Mouse (Mus musculus): ENCODE results near the gene Inip. TPM values are rescaled to one million over a fixed set of nuclear protein-coding genes. Genes with fewer than 3 reads are reported as not detected.

Gene Inip
- polyA plus RNA-seq, 1 experiment from 2014 or later: 100 TPM

DNA sequence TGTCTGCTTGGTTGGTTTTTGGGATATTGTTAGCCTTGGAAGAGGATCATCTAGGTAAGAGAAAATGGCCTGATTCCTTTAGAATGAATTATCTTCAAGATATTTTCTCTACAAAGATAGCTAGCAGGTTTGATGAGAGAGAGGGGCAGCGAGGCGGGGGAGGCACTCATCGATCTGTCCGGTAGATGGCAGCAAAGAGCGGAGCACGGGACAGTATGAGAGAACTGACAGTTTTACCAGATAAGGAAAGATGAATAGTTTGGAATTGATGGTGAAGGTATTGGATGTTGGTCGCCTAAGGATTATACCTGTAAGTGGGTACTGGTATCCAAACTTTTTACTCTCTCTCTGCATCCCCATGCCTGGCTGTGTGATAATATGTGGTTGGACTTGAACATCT, 14.7 kb downstream of the Inip start:
- Histone ChIP-seq H3K4me3 (replicated peaks) (no peak overlapping the region), H3K4me2 (no peak overlapping the region), H3K9ac (no peak overlapping the region), H3K4me1 (peaks cover 10% of the 10 kb centered on the region), H3K27ac (no peak overlapping the region), H3K9me3 (no peaks in the 10 kb centered on the region), H3K36me3 (replicated peaks) (no peaks in the 10 kb centered on the region), H3K27me3 (no peaks in the 10 kb centered on the region)
- WGBS: under 1% methylated on average over 7 of the region's 7 CpGs
- ATAC-seq (ENCODE audit: low FRiP score): no peak

- Histone ChIP-seq H3K9ac (no peak overlapping the region), H3K9me3 (no peaks in the 10 kb centered on the region)
- 25% methylated on average over 2 of the region's 2 CpGs for WGBS
These were observed 16.0 kb downstream of the Inip start for GRCm38 (mm10) chr4:59785412-59785811.

GRCm38 (mm10) chr4:59783685-59784279, 17.6 kb downstream of the Inip start:
- WGBS: 1% methylated on average over 36 of the region's 36 CpGs

More at GRCm38 (mm10) chr4:59785412-59785811, 16.0 kb downstream of the Inip start:
- H3K4me2 ChIP-seq: no peak overlapping the region
- H3K27ac ChIP-seq: no peak overlapping the region
- H3K4me3 ChIP-seq (replicated peaks): no peak overlapping the region
- peaks cover 12% of the 10 kb centered on the region for H3K4me1 ChIP-seq
- ATAC-seq (ENCODE audit: low FRiP score): no peak
- H3K27me3 ChIP-seq: no peaks in the 10 kb centered on the region
- H3K36me3 ChIP-seq (replicated peaks): no peaks in the 10 kb centered on the region

DNA sequence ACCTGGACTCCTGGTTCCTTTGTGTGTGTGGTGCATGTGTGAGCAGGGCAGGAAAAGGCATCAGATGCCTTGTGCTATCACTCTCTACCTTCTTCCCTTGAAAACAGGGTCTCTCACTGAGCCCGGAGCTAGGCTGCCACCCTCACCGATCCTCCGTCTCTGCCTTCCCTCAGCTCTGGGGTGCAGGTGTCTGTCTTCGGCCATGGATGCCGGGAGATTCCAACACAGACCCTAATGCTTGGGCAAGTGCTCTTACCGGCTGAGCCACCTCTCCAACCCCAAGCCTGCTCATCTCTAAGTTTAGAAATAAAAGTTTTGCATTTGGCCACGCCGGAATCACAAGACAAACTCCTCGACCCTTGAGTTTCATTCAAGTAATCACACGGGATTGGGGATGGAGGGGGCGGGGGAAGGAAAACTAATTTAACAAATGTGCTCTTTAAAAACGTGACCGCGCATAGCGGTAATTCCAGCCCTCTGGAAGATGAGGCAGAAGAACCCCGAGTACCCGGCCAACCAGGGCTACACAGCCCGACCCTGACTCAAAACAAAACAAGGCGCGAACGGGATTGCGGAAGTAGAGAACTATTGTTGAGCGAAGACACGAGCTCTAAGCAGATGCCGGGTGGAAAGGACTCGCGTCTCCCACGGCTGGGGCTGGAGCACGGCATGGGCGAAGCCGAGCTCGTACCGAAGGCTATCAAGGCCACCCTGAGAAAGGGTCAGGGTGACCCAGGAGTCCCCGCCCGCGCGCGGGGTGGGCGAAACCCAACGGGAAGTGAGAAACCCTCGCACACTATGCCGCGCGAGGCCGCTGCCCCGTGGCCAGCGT, 18.3 kb downstream of the Inip start:
- Histone ChIP-seq H3K4me1 (peaks cover 12% of the 10 kb centered on the region), H3K9me3 (no peaks in the 10 kb centered on the region), H3K36me3 (replicated peaks) (0 out of 2 replicates have a peak, but pooled peaks cover 8% of the 10 kb centered on the region), H3K27ac (peak overlapping the region; percentile 78), H3K4me2 (peak overlapping the region; percentile 84), H3K4me3 (replicated peaks) (peak overlapping the region; percentile 92), H3K27me3 (no peaks in the 10 kb centered on the region), H3K9ac (peak overlapping the region; percentile 82)
- under 1% methylated on average over 47 of the region's 47 CpGs for WGBS
- peak; percentile 70 for ATAC-seq (ENCODE audit: low FRiP score)

More at GRCm38 (mm10) chr4:59783685-59784279, 17.6 kb downstream of the Inip start:
- Histone ChIP-seq H3K27me3 (no peaks in the 10 kb centered on the region), H3K27ac (peak overlapping the region; percentile 78), H3K9me3 (no peaks in the 10 kb centered on the region), H3K4me1 (peaks cover 12% of the 10 kb centered on the region), H3K9ac (peak overlapping the region; percentile 82), H3K4me3 (replicated peaks) (peak overlapping the region; percentile 92), H3K4me2 (peak overlapping the region; percentile 84), H3K36me3 (replicated peaks) (0 out of 2 replicates have a peak, but pooled peaks cover 2% of the 10 kb centered on the region)
- ATAC-seq (ENCODE audit: low FRiP score): peak; percentile 95

DNA sequence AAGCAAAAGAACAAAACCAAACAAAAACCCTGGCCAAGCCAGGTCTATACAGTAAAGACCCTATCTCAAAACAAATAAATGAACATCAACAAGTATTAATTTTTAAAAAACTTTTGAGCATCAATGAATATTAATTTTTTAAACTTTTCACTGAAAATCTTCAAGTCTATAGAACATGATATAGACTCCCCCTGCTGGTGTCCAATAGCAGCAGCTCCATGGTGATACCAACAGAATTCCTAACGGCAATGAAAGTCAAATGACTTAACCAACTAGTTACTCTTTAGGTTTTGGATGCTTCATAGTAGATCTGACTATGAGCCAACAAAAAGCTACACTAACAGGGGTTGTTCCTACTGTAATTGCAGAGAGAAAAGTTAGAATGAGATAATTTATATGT, 20.8 kb downstream of the Inip start:
- H3K4me3 ChIP-seq (replicated peaks): no peak overlapping the region
- H3K4me1 ChIP-seq: peaks cover 12% of the 10 kb centered on the region
- WGBS: 43% methylated on average over 1 of the region's 1 CpGs
- H3K36me3 ChIP-seq (replicated peaks): peaks cover 12% of the 10 kb centered on the region
- no peaks in the 10 kb centered on the region for H3K27me3 ChIP-seq
- H3K9me3 ChIP-seq: no peaks in the 10 kb centered on the region
- ATAC-seq (ENCODE audit: low FRiP score): no peak
- H3K4me2 ChIP-seq: no peak overlapping the region
- H3K9ac ChIP-seq: no peak overlapping the region
- no peak overlapping the region for H3K27ac ChIP-seq

DNA sequence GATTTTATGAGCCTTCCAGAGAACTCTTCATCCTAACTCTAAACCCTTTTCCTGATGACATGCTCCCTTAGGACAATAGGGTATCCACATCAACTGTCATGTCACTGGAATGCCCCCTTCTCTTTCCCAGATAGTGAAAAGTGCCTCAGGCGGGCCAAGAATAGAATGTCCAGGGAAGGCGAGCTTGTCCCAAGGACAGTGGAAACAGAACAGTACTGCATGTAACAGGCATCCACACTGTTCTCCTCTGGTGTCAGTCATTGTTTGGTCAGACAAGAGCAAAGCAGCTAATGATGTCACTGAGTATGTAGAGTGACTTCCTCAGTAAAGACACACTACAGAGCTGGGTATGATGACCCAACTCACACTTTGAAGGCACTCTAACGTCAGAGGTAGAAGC, 23.6 kb downstream of the Inip start:
- peaks cover 21% of the 10 kb centered on the region for H3K36me3 ChIP-seq (replicated peaks)

GRCm38 (mm10) chr4:59772171-59772879, 29.1 kb downstream of the Inip start:
- Histone ChIP-seq H3K4me2 (no peak overlapping the region), H3K4me1 (peaks cover 4% of the 10 kb centered on the region; the same call in 1 of the 2 replicates), H3K27me3 (no peaks in the 10 kb centered on the region), H3K27ac (no peak overlapping the region), H3K9me3 (no peaks in the 10 kb centered on the region), H3K36me3 (replicated peaks) (peaks cover 39% of the 10 kb centered on the region), H3K9ac (no peak overlapping the region), H3K4me3 (replicated peaks) (no peak overlapping the region)
- ATAC-seq (ENCODE audit: low FRiP score): no peak
- 30% methylated on average over 17 of the region's 17 CpGs for WGBS

More for the DNA sequence above, 23.6 kb downstream of the Inip start:
- Histone ChIP-seq H3K9me3 (no peaks in the 10 kb centered on the region), H3K27ac (no peak overlapping the region), H3K4me3 (replicated peaks) (no peak overlapping the region), H3K9ac (no peak overlapping the region), H3K4me1 (peaks cover 10% of the 10 kb centered on the region), H3K27me3 (no peaks in the 10 kb centered on the region), H3K4me2 (no peak overlapping the region)
- 75% methylated on average over 3 of the region's 3 CpGs for whole genome bisulfite sequencing
- ATAC-seq (ENCODE audit: low FRiP score): no peak

GRCm38 (mm10) chr4:59767717-59768116, 33.7 kb downstream of the Inip start:
- H3K27ac ChIP-seq: no peak overlapping the region
- WGBS: 91% methylated on average over 2 of the region's 2 CpGs
- H3K4me3 ChIP-seq (replicated peaks): no peak overlapping the region
- ATAC-seq (ENCODE audit: low FRiP score): no peak
- no peaks in the 10 kb centered on the region for H3K27me3 ChIP-seq
- H3K9me3 ChIP-seq: no peaks in the 10 kb centered on the region
- H3K4me2 ChIP-seq: no peak overlapping the region
- peaks cover 29% of the 10 kb centered on the region for H3K36me3 ChIP-seq (replicated peaks)
- H3K4me1 ChIP-seq: peaks cover 17% of the 10 kb centered on the region
- no peak overlapping the region for H3K9ac ChIP-seq

GRCm38 (mm10) chr4:59765385-59766005, 35.9 kb downstream of the Inip start:
- Histone ChIP-seq H3K9ac (no peak overlapping the region), H3K27me3 (no peaks in the 10 kb centered on the region), H3K4me2 (no peak overlapping the region), H3K27ac (peak overlapping the region; percentile 56; the same call in 1 of the 2 replicates), H3K4me1 (peaks cover 14% of the 10 kb centered on the region), H3K4me3 (replicated peaks) (no peak overlapping the region), H3K9me3 (no peaks in the 10 kb centered on the region), H3K36me3 (replicated peaks) (peaks cover 9% of the 10 kb centered on the region)
- WGBS: 31% methylated on average over 7 of the region's 7 CpGs
- ATAC-seq (ENCODE audit: low FRiP score): peak; percentile 48; the same call in 1 of the 2 replicates

DNA sequence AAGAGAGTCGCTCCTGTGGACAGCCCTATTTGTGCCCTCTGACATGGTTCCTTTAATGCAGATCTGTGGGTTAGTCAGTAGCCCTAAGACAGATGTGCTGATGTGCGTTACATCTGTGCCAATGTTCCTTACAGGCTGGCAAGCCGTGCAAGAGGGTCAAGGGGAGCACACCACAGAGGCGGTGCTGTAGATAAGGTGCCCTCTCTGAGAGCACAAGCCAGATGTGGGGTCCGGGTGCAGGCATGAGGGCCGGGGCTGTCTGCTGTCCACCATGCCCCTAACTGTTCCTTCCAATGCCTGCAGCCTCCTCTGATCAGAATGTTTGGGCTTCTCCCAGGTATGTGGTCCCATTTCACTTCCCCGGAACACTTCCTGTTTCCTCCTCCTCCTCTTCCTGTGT, 36.4 kb downstream of the Inip start:
- Histone ChIP-seq H3K4me1 (peaks cover 14% of the 10 kb centered on the region), H3K4me2 (no peak overlapping the region), H3K4me3 (replicated peaks) (no peak overlapping the region), H3K9ac (no peak overlapping the region), H3K27ac (peak overlapping the region; percentile 56; the same call in 1 of the 2 replicates), H3K36me3 (replicated peaks) (peaks cover 4% of the 10 kb centered on the region), H3K27me3 (no peaks in the 10 kb centered on the region), H3K9me3 (no peaks in the 10 kb centered on the region)
- no peak for ATAC-seq (ENCODE audit: low FRiP score)
- 86% methylated on average over 7 of the region's 7 CpGs for WGBS

DNA sequence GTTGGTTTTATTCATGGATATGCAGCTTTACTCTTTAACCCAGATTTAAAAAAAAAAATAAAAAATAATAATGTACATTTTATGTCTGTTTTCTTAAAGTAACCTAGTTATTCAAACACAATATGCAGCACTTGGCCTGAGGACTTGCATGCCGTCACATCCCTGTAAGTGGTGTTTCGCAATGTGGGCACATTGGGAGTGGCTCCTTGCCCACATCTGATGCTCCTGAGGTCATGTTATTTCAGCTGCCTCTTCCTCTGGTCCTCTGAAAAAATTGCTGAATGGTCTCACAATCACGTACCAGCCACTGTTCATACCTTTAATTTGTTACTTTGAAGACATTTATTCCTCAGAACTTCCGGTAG, 40.0 kb downstream of the Inip start:
- Histone ChIP-seq H3K36me3 (replicated peaks) (no peaks in the 10 kb centered on the region), H3K27ac (no peak overlapping the region), H3K27me3 (no peaks in the 10 kb centered on the region), H3K9me3 (no peaks in the 10 kb centered on the region), H3K4me3 (replicated peaks) (no peak overlapping the region), H3K9ac (no peak overlapping the region), H3K4me1 (peaks cover 13% of the 10 kb centered on the region), H3K4me2 (no peak overlapping the region)
- WGBS: 89% methylated on average over 4 of the region's 4 CpGs
- no peak for ATAC-seq (ENCODE audit: low FRiP score)
